In the genomic region with DNA sequence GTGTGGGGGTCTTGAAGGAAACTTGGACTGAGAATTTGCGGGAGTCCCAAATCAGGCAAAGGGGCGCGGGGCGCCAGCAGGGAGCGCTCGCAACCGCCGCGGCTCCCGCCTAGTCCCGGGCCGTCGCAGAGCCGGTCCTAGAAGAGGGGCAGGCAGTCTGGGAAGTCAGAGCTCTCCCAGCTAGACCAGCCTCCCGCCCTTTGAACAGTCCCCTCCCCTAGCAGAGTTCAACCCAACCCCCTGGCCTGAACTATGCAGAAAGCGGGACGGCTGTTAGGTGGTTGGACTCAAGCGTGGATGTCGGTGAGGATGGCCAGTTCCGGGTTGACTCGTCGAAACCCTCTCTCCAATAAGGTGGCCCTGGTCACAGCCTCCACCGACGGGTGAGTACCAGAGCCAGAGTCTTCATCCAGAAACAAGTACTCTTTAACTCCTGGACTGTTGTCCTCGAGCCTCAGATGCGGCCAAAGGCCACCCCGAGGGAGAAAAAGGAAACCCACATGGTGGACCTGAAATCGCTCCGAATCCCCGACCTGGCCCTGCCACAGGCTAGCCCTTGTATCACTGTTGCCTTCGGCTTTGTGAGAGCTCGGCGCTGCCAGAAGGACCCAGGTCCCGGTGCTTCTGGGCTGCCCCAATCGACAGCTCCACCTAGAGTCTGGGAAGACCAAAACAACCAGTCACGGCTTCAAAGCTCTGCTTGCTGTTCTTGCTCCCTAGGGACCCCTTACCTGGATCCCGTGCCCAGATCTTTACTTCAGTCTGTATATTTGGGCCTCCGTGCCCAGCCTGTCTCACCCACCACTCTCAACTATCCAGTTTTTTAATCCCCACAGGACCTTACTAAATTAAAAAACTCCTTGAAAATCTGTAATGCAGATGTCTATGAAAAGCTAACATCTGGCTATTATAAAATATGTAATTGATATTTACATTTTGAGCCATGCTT, we compare ENCODE assay signal across 8 mouse cellular contexts. TPM values are rescaled to one million over a fixed set of nuclear protein-coding genes. Genes with fewer than 3 reads are reported as not detected.
A peak's percentile ranks its signal among the peaks of the same experiment; 100 is the strongest.
DNase-seq lines count a peak whose midpoint lies in the region; ATAC-seq lines count a peak whose summit lies in the region.

A gene (plus strand): TSS at position 108 of the 949 bp plus-strand sequence.

- peak within 1 kb of the TSS; percentile 54 for H3K4me3 ChIP-seq in hindbrain, embryonic 11.5 days (ENCODE audit: low read depth, low read length)

- no peaks in the 10 kb centered on the region for H3K27me3 ChIP-seq in hindbrain, embryonic 11.5 days (ENCODE audit: control insufficient read depth, insufficient read depth, low read length)

- peak within 1 kb of the TSS; percentile 80 for H3K9ac ChIP-seq in hindbrain, embryonic 11.5 days (ENCODE audit: low read depth, low read length)

- peak; percentile 95 for ATAC-seq in hindbrain, embryonic 11.5 days (ENCODE audit: low FRiP score)

- H3K27ac ChIP-seq in hindbrain, embryonic 11.5 days (ENCODE audit: low read depth, low read length): peak within 1 kb of the TSS; percentile 68; the same call in 1 of the 2 replicates

- 1% methylated on average over 38 of the region's 38 CpGs for WGBS in hindbrain, embryonic 11.5 days

- DNase-seq in Muller cell, postnatal 12 days (ENCODE audit: inconsistent ontology term): peak; percentile 87
- peak; percentile 81 for DNase-seq in cerebellum, adult 9-10 months
- DNase-seq in frontal cortex, postnatal 10 days (ENCODE audit: low spot score in 2 of 2): peak; percentile 46 to 65
- peak; percentile 81 for DNase-seq in hindbrain, embryonic 11.5 days (ENCODE audit: low spot score)
- DNase-seq in layer of hippocampus, postnatal 10 days (ENCODE audit: low spot score in 2 of 2): peak; percentile 68 to 75
- peak; percentile 90 for DNase-seq in lung, postnatal 10 days
- DNase-seq in ovary, postnatal 14 days (ENCODE audit: low spot score): peak; percentile 75
- DNase-seq in thymus, postnatal 10 days (ENCODE audit: low spot score in 2 of 2): peak; percentile 72 to 81

- H3K4me1 ChIP-seq in hindbrain, embryonic 11.5 days (replicated peaks; ENCODE audit: control insufficient read depth, insufficient read depth, low read length): no peaks in the 10 kb centered on the region

- H3K36me3 ChIP-seq in hindbrain, embryonic 11.5 days (ENCODE audit: control insufficient read depth, insufficient read depth, low read length): no peaks in the 10 kb centered on the region

- peak within 1 kb of the TSS; percentile 58 for H3K4me2 ChIP-seq in hindbrain, embryonic 11.5 days (replicated peaks; ENCODE audit: low read depth, low read length)

- H3K9me3 ChIP-seq in hindbrain, embryonic 11.5 days (ENCODE audit: control insufficient read depth, low read length): no peaks in the 10 kb centered on the region

RNA-seq across cellular contexts. Expression of the gene that starts here (rescaled TPM):
- 26.0 and 36.5 TPM in 2 replicates for polyA plus RNA-seq in hindbrain, embryonic 11.5 days (2014; fragmentation: Nextera tagmentation; extraction: Ambion mirVana)
- 10 to 100 TPM; 16.5 to 17.7 TPM for total RNA-seq in layer of hippocampus, postnatal 10 days (2021)

Comparison
In these comparisons a context has a peak if more than half of its experiments do, and no peak if none do; other contexts are left out.
1. Peak in every context shown above with its lines: DNase-seq, ATAC-seq, H3K4me3 ChIP-seq and H3K27ac ChIP-seq.